Mouse (Mus musculus) heart, postnatal 10 days (tissue): Measurements from ENCODE around the gene Mapkap1. TPM values are rescaled to one million over a fixed set of nuclear protein-coding genes. Genes with fewer than 3 reads are reported as not detected.

Experiments used
- DNase-seq, 2 experiments: peaks; one replicate each; pipeline ENCODE4 v3.0.0; 2021
- intact Hi-C: fragments of 180-260 bp; cut with DNase I; formaldehyde crosslinking; loops from one replicate; pipeline ENCODE4 v1.15.1; 2025
- total RNA-seq, 2 experiments: library from RNA; stranded (reverse); gene quantifications; 2 replicates each; pipeline ENCODE4 v1.2.3; 2021

Gene Mapkap1
- total RNA-seq, 2 experiments from 2014 or later = 70.8 to 76.9 TPM

DNA sequence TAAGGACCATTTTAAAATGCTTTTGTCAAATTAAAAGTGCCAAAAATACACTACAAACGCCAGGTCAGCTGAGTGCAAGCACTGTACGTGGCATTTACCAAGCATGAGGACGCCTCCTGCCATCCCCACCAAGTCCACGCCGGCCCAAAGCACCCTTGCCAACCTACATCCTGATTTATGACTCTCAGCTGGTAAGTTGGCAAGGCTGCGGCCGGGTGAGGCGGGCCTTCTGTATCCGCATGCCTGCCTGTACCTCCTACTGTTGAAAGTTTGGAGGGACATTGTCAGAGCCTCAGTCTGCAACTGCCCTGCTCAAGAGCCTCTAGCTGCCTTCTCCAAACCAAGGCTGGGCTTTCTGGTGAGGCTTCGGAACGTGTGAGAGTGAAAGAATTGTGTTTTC, 215.9 kb downstream of the Mapkap1 start:
- intact Hi-C loops = no loop called here
- DNase-seq = no peak

DNA sequence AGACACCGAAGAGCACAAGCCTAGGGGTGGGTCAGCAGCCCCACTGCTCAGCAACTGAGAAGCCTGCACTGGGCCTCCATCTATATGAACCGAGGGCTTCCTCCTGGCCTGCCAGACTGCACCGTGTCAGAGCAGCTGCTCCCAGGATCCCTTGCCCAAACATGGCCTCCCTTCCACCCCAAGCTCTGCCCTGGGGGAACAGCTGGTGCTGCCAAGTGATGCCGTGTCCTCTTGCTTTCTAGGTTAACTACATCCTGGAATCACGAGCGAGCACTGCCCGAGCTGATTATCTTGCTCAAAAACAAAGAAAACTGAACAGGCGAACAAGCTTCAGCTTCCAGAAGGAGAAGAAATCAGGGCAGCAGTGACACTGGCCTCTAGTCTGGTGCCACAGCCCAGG, 216.6 kb downstream of the Mapkap1 start:
- intact Hi-C loops = no loop called here
- DNase-seq = no peak

DNA sequence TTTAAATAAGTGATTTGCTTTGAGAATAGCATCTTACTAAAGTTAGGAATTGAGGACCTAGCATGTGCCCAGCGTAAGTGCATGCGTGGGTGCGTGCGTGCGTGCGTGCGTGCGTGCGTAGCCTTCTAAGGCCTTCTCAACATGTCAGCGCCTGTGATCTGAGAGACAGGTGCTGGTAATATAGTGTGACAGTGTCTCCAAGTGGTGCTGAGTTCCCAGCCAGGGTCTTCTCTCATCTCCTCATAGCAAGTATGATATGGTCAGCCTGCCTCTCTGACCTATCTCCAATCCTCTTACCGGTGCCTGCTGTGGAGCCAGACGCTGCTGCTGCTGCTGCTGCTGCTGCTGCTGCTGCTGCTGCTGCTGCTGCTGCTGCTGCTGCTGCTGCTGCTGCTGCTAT, 217.5 kb downstream of the Mapkap1 start:
- DNase-seq = no peak
- intact Hi-C loops = no loop called here

DNA sequence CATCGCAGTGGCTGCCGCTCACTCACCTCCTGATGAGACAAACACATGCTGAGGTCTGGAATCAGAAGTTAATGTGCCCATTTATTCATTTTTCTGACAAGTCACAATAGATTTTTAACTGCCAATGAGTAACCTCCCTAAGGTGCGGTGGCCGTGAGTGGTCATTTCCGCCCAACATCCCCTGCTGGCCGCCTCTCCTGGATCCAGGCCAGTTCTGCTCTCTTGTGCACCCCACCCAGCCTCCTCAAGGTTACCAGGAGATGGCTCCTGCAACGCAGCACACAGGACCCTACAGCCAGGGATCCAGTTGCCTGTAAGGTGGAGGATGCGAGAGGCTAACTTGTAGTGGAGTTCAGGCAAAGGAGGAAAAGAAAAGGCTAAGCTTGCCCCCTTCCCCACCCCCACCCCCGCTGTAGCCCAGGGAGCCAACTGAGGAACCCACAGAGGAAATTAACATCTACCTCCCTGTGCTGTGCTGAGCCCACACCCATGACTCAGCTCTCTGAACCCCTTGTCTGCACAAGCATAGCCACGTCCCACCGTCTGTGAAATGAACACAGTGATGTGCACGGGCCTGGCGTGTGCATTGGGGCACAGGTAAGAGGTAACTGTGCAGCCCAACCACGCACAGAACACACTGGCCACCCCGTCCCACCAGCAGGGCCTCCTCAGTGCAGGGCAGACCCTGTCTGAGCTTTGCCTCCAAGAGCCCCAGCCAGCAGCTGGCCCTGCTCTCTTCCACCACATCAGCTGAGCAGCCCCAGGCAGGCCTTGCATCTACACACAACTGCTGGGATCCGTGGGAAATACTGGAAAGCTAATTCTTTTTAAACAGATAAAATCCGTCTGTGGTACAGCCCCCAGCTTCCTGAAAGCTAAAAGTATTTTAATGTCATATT, 221.0 kb downstream of the Mapkap1 start:
- intact Hi-C loops = no loop called here
- DNase-seq = peak in 1 of 2 experiments; percentile 37

DNA sequence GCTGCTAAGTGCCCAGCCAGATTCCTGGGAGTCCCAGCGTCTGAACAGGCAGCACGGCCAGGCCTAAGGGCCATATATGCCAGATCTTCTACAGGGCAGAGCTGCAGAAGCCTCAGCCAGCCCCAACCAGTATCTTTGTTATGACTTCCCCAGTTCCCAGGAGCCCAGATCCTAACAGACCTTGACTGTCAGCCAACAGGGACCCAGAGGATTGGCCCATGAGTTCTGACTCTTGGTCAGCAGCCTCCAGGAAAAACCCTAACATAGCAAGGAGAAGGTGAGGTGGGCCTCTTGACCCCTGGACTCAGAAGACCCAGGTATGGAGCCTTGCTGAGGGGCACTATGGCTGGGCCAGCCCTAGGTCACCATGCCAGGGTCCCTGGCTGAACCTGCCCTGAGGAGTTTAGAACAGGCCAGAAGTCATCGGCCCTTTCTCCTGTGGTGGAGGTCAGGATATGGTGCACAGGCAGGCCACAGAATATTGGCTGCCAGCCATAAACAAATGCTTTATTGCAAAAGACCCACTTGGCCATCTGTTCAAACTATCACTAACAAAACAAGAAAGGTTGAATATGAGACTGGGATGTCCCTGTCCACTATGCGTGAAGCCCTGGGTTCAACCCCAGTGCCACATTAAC, 222.5 kb downstream of the Mapkap1 start:
- peak in 1 of 2 experiments; percentile 44 for DNase-seq
- intact Hi-C loops = no loop called here

DNA sequence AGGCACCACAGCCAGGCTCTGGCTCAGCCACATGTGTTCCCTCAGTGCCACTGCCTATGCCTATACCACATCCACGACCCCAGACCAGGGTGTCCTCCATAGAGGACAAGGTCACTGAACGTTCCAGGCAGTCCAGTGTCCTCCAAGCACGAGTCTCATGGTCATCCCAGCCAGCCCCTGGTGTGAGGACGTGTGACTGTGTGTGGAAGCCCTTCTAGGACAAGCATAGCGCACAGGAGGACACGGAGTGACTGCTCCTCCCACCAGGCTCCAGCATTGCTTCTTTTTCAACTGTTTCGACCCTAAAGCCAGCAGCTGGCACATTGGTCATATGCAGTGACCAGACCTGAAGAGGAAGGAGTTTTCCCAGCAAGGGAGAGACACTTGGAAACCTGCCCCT, 223.2 kb downstream of the Mapkap1 start:
- no peak for DNase-seq
- intact Hi-C loops = loop anchor here (10.0 kb wide), 1 partner anchor 255 kb away; the partner anchor contains the start of gene Pbx3

DNA sequence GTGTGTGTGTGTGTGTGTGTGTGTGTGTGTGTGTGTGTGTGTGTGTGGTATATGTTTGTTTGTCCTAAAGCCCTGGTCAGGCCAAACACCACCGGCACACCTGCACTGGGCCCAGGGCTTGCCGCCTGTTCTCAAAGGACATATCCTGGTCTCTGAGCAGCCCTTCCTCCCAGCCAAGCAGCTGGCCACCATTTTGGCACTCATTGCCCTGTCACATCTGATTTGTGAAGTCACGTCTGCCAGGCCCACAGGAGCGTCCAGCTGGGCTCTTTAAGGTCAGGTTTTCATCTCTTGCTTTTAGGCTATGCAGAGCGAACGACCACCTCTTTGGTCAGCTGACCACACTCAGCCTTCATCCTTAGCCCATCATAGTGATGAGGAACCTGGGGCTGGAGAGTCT, 223.9 kb downstream of the Mapkap1 start:
- intact Hi-C loops = loop anchor here (10.0 kb wide), 1 partner anchor 256 kb away; the partner anchor contains the start of gene Pbx3
- DNase-seq = no peak

DNA sequence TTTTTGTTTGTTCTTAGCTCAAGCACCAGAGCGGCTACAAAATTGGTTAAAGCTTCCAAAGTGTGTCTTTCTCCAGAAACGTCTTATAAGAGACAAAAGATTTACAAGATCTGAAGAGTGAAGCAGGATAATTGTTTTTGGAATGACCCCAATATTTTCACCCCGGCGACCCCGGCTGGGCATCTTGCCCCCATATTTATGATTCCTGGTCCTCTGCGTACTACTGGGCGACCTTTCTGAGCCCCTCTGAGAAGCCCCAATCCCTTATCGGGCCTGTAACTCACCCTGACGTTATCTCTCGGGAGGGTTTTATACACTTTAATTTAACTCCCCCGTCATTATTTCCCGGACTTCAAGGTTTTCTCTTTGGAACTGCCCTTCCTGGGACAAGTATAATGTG, 225.5 kb downstream of the Mapkap1 start:
- intact Hi-C loops = loop anchor here (10.0 kb wide), 1 partner anchor 257 kb away; the partner anchor contains the start of gene Pbx3

DNA sequence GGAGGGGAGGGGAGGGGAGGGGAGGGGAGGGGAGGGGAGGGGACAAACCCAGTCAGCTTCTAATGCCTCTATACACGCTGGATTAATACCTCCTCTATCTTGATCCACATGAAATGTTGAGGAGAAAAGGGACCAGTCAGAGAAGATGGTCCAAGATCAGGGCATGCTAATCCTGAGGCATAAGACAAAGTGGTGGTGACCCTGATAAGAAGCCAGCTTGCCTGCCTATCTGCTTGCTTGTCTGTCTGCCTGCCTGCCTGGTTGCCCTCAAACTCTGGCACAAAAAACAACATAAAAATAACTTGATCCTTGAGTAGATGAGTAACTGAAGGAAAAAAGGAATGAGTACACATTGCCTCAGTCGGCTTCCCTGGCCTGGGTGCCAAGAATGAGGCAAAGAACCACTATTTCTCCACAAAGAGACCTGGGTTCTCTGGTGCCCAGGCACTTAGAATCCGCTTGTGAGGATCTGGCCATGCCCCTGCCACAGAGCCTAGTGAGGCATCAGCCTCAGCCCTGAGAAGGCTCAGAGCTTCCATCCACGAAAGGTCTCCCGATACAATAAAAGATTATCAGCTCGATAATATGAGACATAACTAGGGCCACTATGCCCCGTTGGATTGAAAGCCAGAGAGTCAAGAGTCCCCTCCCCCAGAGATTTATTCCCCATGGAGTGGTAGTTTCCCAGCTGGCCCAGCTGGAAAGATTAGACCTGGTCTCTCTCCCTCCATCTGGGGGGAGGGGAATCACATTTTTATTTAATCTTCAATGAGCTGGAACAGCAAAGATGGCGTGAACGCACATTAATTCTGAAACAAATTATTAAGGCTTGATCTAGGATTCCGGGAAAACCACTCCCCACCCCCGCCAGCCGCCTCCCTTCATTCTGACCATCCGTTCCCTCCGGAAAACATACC, 228.9 kb downstream of the Mapkap1 start:
- DNase-seq = no peak
- intact Hi-C loops = loop anchor here (5.0 to 10.0 kb wide), 4 partner anchors 98 to 813 kb away; partner anchors contain the start of gene Pbx3

More for the DNA sequence above, 225.5 kb downstream of the Mapkap1 start:
- DNase-seq = no peak

DNA sequence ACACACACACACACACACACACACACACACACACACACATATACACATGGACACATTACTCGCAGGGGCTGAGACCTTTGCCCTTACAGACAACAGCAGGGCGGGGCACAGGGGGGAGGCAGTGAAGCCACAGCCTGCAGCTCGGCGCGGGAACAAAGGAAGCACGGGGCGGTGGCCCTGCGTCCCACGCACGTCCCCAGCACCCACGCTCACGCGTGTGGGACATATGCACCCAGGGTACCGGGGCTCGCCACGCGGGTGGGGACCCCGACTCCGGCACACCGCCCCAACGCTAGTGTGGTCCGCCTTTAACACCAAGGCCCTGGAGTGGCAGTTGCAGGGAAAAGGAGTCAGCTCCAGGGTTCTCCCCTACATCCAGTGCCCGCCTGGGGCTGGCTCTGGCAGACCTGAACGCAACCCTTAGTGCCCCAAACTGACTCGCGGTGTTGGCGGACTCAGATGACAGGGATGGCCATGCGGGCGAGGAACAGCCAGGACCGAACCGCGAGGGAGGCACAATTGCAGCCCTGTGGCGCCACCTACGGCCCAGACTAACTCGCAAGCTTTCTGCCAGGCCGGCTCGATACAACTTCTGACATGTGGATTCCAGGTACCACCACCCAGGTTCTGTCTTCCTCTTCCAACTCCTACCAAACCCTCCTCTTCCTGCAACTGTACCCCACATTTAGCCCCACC, 232.5 kb downstream of the Mapkap1 start:
- intact Hi-C loops = loop anchor here (2.0 to 10.0 kb wide), 5 partner anchors 102 to 817 kb away; partner anchors contain the start of gene Pbx3
- peak; percentile 90 to 93 for DNase-seq

DNA sequence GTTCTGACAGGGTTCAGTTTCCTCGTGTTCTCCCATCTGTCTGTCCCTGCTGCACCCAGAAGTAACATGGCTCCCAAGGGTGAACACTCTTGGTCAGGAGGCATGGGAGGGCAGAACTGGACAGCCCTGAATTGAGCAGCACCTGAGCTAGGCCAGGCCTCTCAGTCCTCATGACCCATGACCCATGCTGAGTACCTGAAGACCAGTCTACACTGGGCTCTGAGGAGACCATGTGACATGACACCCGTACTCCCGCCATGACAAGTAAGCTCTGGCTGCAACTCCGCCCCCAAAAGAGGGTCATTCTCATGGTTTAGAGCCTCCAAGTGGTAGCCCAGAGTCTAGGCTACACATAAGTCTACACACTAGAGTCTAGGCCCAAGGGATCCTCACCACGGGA, 233.2 kb downstream of the Mapkap1 start:
- DNase-seq = no peak
- intact Hi-C loops = loop anchor here (2.0 to 10.0 kb wide), 7 partner anchors 102 to 892 kb away; partner anchors contain the start of genes Mapkap1 and Pbx3

DNA sequence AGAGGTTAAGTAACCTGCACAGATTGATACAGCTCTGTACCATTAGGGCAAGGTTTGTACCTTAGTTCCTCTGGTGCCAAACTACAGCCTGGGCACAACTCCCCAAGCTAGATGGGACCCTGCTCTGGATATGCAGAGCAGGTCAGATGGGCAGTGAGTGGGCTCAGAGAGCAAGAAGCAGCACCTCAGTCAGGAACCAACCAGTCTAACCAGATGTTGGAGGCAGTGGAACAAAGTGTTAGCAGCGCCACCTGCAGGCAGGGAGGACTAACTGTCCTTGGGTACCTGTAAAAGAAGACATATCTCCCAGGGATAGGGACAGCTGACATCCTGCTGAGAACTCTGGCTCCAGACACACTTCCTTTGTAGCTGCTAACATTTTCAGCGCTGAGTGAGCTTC, 235.8 kb downstream of the Mapkap1 start:
- intact Hi-C loops = loop anchor here (5.0 to 10.0 kb wide), 2 partner anchors 238 to 895 kb away; partner anchors contain the start of gene Mapkap1
- DNase-seq = no peak

DNA sequence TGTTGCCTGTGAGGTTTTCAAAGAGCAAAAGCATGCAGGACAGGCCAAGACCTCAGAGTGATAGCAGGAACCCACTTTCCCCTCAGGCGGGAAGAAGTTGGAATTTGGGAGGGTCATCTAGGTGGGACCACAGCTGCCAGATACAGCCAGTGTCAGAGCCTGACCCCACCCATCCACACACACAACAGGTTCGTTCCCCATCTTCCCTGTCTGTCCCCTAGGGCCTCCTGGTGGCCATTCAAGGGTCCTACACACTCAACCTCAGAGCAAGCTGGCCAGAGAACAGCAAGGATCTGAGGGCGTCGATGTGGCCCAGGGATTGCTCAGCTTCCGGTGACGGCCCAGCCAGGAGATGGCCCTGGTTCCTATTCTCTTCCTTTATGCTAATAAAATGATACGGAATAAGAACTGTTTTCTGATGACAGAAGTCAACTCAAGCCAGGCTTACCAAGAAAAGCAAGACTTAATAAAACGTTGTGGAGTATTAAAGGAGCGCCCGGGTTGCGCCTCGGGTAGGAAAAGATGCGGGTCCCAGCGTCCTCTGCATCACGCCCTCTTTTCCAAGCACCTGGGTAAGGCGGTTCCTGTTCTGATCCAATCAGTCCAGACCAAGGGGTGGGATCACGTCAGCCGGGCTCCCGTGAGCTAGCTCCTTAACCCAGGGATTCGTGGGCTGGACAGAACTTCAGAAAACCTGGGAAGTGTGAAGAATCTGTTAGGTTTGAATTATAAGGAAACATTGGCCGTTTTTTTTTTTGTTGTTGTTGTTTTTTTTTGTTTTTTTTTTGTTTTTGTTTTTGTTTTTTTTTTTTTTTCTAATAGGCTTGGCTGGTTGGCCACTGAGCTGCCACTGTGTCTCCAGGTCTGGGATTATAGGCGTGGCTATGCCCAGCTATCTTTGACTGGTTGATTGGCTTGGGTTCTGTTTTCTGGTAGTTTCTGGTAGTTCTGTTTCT, 238.3 kb downstream of the Mapkap1 start:
- intact Hi-C loops = loop anchor here (5.0 to 10.0 kb wide), 2 partner anchors 240 to 898 kb away; partner anchors contain the start of gene Mapkap1
- peak in 1 of 2 experiments; percentile 46 for DNase-seq

DNA sequence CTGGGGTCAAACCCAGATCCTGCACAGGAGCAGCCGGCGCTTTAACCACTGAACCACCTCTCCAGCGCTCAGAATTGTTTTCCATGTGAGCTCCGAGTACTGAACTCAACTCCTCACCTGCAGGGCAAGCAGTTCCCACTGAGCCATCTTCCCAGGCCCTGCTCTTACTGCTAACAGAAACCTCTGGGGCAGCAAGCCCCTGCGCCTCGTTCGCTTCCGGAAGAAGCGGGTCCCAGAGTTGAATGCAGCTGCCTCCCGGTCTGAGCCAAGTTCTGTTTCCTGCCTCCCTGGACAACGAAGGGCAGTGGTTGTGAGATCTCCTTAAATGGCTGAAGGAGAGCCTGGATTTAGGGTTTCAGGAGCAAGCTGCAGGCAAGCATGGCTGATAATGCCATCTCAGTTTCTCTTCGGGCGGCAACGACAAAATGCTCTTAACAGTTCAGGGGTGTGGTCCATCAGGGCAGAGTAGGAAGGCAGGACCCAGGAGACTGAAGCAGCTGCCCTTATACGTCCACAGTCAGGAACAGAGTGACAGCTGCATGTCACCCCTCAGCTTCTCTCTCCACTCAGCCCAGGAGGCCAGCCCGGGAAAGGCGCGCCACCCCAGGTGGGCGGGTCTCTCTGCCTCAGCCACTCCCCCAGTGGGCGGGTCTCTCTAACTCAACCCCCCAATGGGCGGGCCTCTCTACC, 239.4 kb downstream of the Mapkap1 start:
- intact Hi-C loops = loop anchor here (10.0 kb wide), 1 partner anchor 241 kb away; the partner anchor contains the start of gene Mapkap1
- peak; percentile 54 to 71 for DNase-seq

DNA sequence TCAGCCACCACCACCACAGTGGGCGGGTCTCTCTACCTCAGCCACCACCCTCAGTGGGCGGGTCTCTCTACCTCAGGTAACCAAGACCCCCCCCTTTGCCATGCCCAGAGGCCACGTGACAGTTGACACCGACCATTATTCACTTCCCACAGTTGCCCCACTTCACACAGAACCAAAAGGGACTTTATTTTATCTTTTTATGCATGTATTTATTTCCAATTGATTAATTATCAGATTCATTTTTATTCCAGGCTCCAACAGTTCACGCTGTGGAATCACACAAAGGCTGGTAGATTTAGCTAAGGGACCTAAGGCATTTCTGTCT, 239.9 kb downstream of the Mapkap1 start:
- intact Hi-C loops = loop anchor here (10.0 kb wide), 1 partner anchor 242 kb away; the partner anchor contains the start of gene Mapkap1
- DNase-seq = no peak

DNA sequence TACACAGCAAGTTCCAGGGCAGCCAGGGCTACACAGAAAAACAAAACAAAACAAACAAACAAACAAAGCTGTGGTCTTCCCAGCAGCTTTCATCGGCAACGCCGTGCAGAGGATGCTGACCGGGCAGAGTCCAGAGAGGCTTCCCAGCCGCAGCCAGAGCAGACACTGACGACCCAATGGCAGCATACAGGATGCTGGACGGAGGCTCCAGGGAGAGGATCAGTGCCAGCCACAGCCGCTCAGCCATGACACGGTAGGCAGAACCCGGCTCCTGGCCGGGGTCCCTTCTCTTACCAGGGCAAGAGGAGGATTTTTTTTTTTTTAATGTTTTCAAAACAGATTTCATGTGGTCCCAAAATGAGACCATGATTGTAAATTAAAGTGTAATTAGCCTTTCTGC, 240.8 kb downstream of the Mapkap1 start:
- DNase-seq = no peak

DNA sequence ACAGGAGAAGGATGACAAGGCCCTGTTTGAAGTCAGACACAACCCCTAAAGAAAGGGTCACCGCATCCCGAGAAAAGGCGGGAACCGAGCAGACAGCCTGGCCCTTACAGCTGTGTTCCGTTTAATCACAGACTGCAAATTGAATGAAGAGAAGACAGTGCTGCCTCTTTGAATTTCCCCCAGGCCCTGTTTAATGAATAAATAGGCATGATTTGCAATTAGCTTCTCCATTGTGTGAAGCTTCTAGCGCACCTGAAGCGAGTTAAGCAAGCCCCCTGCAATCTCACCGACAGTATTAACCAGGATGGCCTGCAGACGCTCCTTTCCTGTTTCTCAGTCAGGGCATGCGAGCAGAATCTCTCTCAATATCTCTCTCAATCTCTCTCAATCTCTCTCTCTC, 261.2 kb downstream of the Mapkap1 start:
- DNase-seq = no peak
- intact Hi-C loops = no loop called here

More for the DNA sequence above, 240.8 kb downstream of the Mapkap1 start:
- intact Hi-C loops = loop anchor here (10.0 kb wide), 1 partner anchor 243 kb away; the partner anchor contains the start of gene Mapkap1
